Mouse (Mus musculus): ENCODE data around the gene Ripk3. TPM values are rescaled to one million over a fixed set of nuclear protein-coding genes. Genes with fewer than 3 reads are reported as not detected.

Gene Ripk3
- polyA plus RNA-seq, 1 experiment: 0.28 TPM

Other genes starting within 250 kb of the Ripk3 start
- 252 TPM for gene Pck2, start 248.6 kb downstream of the Ripk3 start, polyA plus RNA-seq (2012; fragmentation: generic; extraction: Trizol)
- 38.7 TPM for gene Dcaf11, start 228.9 kb downstream of the Ripk3 start, polyA plus RNA-seq (2012; fragmentation: generic; extraction: Trizol)
- gene A730061H03Rik, start 228.5 kb downstream of the Ripk3 start, polyA plus RNA-seq (2012; fragmentation: generic; extraction: Trizol): 0.48 TPM
- 12.8 TPM for gene Fitm1, start 213.2 kb downstream of the Ripk3 start, polyA plus RNA-seq (2012; fragmentation: generic; extraction: Trizol)
- 81.7 TPM for gene Psme1, start 210.7 kb downstream of the Ripk3 start, polyA plus RNA-seq (2012; fragmentation: generic; extraction: Trizol)
- gene Emc9, start 203.6 kb downstream of the Ripk3 start, polyA plus RNA-seq (2012; fragmentation: generic; extraction: Trizol): 18.5 TPM
- 139 TPM for gene Psme2, start 197.8 kb downstream of the Ripk3 start, polyA plus RNA-seq (2012; fragmentation: generic; extraction: Trizol)
- 11.2 TPM for gene Rnf31, start 197.2 kb downstream of the Ripk3 start, polyA plus RNA-seq (2012; fragmentation: generic; extraction: Trizol)
- 4.0 TPM for gene Irf9, start 185.3 kb downstream of the Ripk3 start, polyA plus RNA-seq (2012; fragmentation: generic; extraction: Trizol)
- gene Rec8, start 170.8 kb downstream of the Ripk3 start, polyA plus RNA-seq (2012; fragmentation: generic; extraction: Trizol): not detected
- 109 TPM for gene Ipo4, start 152.9 kb downstream of the Ripk3 start, polyA plus RNA-seq (2012; fragmentation: generic; extraction: Trizol)
- gene Gm49378, start 151.0 kb downstream of the Ripk3 start, polyA plus RNA-seq (2012; fragmentation: generic; extraction: Trizol): 0.17 TPM
- gene Tm9sf1, start 145.1 kb downstream of the Ripk3 start, polyA plus RNA-seq (2012; fragmentation: generic; extraction: Trizol): 57.9 TPM
- 0.18 TPM for gene Tssk4, start 138.7 kb downstream of the Ripk3 start, polyA plus RNA-seq (2012; fragmentation: generic; extraction: Trizol)
- 21.3 TPM for gene Mdp1, start 128.4 kb downstream of the Ripk3 start, polyA plus RNA-seq (2012; fragmentation: generic; extraction: Trizol)
- 11.9 TPM for gene Gmpr2, start 116.9 kb downstream of the Ripk3 start, polyA plus RNA-seq (2012; fragmentation: generic; extraction: Trizol)
- gene Nedd8, start 116.7 kb downstream of the Ripk3 start, polyA plus RNA-seq (2012; fragmentation: generic; extraction: Trizol): 361 TPM
- 12.0 TPM for gene Tinf2, start 107.0 kb downstream of the Ripk3 start, polyA plus RNA-seq (2012; fragmentation: generic; extraction: Trizol)
- 0.06 TPM for gene Tgm1, start 74.9 kb downstream of the Ripk3 start, polyA plus RNA-seq (2012; fragmentation: generic; extraction: Trizol)
- gene Rabggta, start 66.6 kb downstream of the Ripk3 start, polyA plus RNA-seq (2012; fragmentation: generic; extraction: Trizol): 18.4 TPM
- gene Dhrs1, start 43.2 kb downstream of the Ripk3 start, polyA plus RNA-seq (2012; fragmentation: generic; extraction: Trizol): 76.3 TPM
- 24.9 TPM for gene Nop9, start 43.2 kb downstream of the Ripk3 start, polyA plus RNA-seq (2012; fragmentation: generic; extraction: Trizol)
- 0.17 TPM for gene Cideb, start 30.4 kb downstream of the Ripk3 start, polyA plus RNA-seq (2012; fragmentation: generic; extraction: Trizol)
- gene Ltb4r2, start 27.4 kb downstream of the Ripk3 start, polyA plus RNA-seq (2012; fragmentation: generic; extraction: Trizol): 0.01 TPM
- gene Ltb4r1, start 22.9 kb downstream of the Ripk3 start, polyA plus RNA-seq (2012; fragmentation: generic; extraction: Trizol): 0.04 TPM
- gene Adcy4, start 4.8 kb downstream of the Ripk3 start, polyA plus RNA-seq (2012; fragmentation: generic; extraction: Trizol): 0.06 TPM
- gene Nfatc4, start 34.3 kb upstream of the Ripk3 start, polyA plus RNA-seq (2012; fragmentation: generic; extraction: Trizol): 2.8 TPM
- gene Nynrin, start 65.1 kb upstream of the Ripk3 start, polyA plus RNA-seq (2012; fragmentation: generic; extraction: Trizol): 0.12 TPM
- 0.28 TPM for gene Cbln3, start 95.5 kb upstream of the Ripk3 start, polyA plus RNA-seq (2012; fragmentation: generic; extraction: Trizol)
- 10.0 TPM for gene Khnyn, start 96.1 kb upstream of the Ripk3 start, polyA plus RNA-seq (2012; fragmentation: generic; extraction: Trizol)
- gene Sdr39u1, start 111.4 kb upstream of the Ripk3 start, polyA plus RNA-seq (2012; fragmentation: generic; extraction: Trizol): 2.4 TPM
- 3.0 TPM for gene Cma1, start 155.8 kb upstream of the Ripk3 start, polyA plus RNA-seq (2012; fragmentation: generic; extraction: Trizol)
- gene Cma2, start 162.1 kb upstream of the Ripk3 start, polyA plus RNA-seq (2012; fragmentation: generic; extraction: Trizol): 0.05 TPM
- 0.44 TPM for gene Mcpt1, start 229.1 kb upstream of the Ripk3 start, polyA plus RNA-seq (2012; fragmentation: generic; extraction: Trizol)
- gene Mcpt9, start 241.6 kb upstream of the Ripk3 start, polyA plus RNA-seq (2012; fragmentation: generic; extraction: Trizol): not detected

All from myocyte (in vitro differentiated cells).